Mouse (Mus musculus): ENCODE data around the gene B4galt4. TPM values are rescaled to one million over a fixed set of nuclear protein-coding genes. Genes with fewer than 3 reads are reported as not detected.

Gene B4galt4
- polyA plus RNA-seq, 1 experiment from 2014 or later: 39.3 TPM

DNA sequence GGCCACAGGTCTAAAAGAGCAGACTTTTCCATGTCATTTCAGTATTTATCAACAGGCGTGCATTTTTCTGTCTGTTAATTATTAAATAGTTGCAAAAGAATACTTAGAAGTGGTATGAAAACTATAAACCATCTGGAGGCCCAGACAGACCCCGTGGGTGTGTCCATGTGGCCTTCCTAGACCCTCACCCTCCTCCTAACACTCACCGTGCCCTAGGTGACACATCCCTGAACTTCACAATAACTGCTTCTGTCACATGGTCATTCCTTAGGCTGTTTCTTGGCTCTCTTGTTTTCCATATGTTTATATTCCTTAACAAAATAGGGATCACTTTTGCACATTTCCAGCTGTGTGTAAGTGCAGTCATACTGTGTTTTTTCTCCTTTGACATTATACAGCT is 24.6 kb downstream of the B4galt4 start:
- no peaks in the 10 kb centered on the region for H3K9me3 ChIP-seq (replicated peaks; ENCODE audit: control insufficient read depth, low read length)
- H3K27me3 ChIP-seq (ENCODE audit: control insufficient read depth, insufficient read depth, low read length): no peaks in the 10 kb centered on the region
- 68% methylated on average over 3 of the region's 3 CpGs for WGBS
- no peaks in the 10 kb centered on the region for H3K4me1 ChIP-seq (ENCODE audit: control insufficient read depth, insufficient read depth, low read length)
- no peak overlapping the region for H3K4me2 ChIP-seq (ENCODE audit: low read depth, low read length)
- H3K27ac ChIP-seq (replicated peaks; ENCODE audit: low read depth, low read length): no peak overlapping the region
- H3K4me3 ChIP-seq (ENCODE audit: low read depth, low read length): no peak overlapping the region
- ATAC-seq (replicated peaks; ENCODE audit: insufficient number of reproducible peaks, low FRiP score, low TSS enrichment, low read depth) (no peak), DNase-seq (ENCODE audit: low spot score) (no peak)
- no peak overlapping the region for H3K9ac ChIP-seq (replicated peaks; ENCODE audit: low read length)
- H3K36me3 ChIP-seq (replicated peaks; ENCODE audit: control insufficient read depth, insufficient read depth, low read depth, low read length): no peaks in the 10 kb centered on the region

DNA sequence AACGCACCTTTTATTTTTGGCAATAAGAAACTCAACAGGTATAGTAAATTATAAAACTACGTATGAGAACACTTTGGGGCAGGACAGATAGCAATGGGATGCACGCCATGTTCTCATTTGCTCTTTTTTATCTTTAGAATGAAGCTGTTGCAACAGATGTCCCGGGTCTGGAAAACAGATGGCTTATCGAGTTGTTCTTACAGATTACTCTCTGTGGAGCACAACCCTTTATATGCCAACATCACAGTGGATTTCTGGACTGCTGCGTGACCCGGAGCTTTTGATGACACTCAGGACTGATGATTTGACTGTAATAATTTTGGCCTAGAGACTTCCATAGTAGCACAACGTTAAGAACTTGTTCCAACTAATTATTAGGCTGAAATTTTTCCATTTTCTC is 25.7 kb downstream of the B4galt4 start:
- Histone ChIP-seq H3K27me3 (ENCODE audit: control insufficient read depth, insufficient read depth, low read length) (no peaks in the 10 kb centered on the region), H3K9me3 (replicated peaks; ENCODE audit: control insufficient read depth, low read length) (no peaks in the 10 kb centered on the region), H3K4me1 (ENCODE audit: control insufficient read depth, insufficient read depth, low read length) (no peaks in the 10 kb centered on the region), H3K36me3 (replicated peaks; ENCODE audit: control insufficient read depth, insufficient read depth, low read depth, low read length) (no peaks in the 10 kb centered on the region), H3K27ac (replicated peaks; ENCODE audit: low read depth, low read length) (no peak overlapping the region), H3K9ac (replicated peaks; ENCODE audit: low read length) (no peak overlapping the region), H3K4me3 (ENCODE audit: low read depth, low read length) (no peak overlapping the region), H3K4me2 (ENCODE audit: low read depth, low read length) (no peak overlapping the region)
- ATAC-seq (replicated peaks; ENCODE audit: insufficient number of reproducible peaks, low FRiP score, low TSS enrichment, low read depth): no peak
- WGBS: 84% methylated on average over 8 of the region's 8 CpGs
- DNase-seq (ENCODE audit: low spot score): no peak

DNA sequence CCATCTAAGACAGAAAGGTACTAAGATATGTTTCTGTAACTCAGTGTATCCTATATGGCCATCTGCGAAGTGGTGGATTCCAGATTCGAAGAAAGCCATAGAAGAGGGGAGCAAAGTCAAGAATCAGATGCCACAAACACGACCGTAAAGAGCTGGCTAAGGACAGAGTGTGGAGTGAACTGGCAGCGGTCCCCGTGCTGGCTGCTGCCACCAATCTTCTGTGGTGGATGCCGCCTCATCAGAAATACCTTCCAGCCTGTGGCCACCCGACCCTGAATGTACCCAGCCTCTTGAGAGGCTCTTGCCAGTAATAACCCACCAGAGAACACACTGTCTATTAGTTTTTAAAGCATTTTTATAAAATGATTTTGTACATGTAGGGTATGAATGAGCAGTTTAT is 26.3 kb downstream of the B4galt4 start:
- Histone ChIP-seq H3K4me2 (ENCODE audit: low read depth, low read length) (no peak overlapping the region), H3K27me3 (ENCODE audit: control insufficient read depth, insufficient read depth, low read length) (no peaks in the 10 kb centered on the region), H3K9me3 (replicated peaks; ENCODE audit: control insufficient read depth, low read length) (no peaks in the 10 kb centered on the region), H3K9ac (replicated peaks; ENCODE audit: low read length) (no peak overlapping the region), H3K27ac (replicated peaks; ENCODE audit: low read depth, low read length) (no peak overlapping the region), H3K4me3 (ENCODE audit: low read depth, low read length) (no peak overlapping the region), H3K4me1 (ENCODE audit: control insufficient read depth, insufficient read depth, low read length) (no peaks in the 10 kb centered on the region), H3K36me3 (replicated peaks; ENCODE audit: control insufficient read depth, insufficient read depth, low read depth, low read length) (no peaks in the 10 kb centered on the region)
- DNase-seq (ENCODE audit: low spot score): no peak
- WGBS: 91% methylated on average over 8 of the region's 8 CpGs
- no peak for ATAC-seq (replicated peaks; ENCODE audit: insufficient number of reproducible peaks, low FRiP score, low TSS enrichment, low read depth)

DNA sequence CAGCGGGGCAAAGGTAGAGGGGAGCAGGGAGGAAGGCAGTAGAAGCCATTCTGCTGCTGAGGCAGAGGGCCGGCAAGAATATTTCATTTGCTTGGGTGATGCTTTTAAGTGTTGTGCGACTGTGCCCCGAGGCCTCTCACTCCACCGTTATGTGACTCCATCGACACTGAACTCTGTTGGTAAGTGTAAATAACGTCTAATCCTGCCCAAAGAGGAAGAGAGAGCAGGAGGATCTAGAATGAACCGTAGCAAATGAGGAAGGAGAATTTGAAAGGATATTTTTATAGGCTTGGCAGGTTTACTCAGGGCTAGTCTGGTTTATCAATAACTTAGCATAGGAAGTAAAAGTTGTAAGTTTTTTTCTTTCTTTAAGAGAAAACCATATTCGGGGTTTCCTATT is 27.5 kb downstream of the B4galt4 start:
- ATAC-seq (replicated peaks; ENCODE audit: insufficient number of reproducible peaks, low FRiP score, low TSS enrichment, low read depth): no peak

DNA sequence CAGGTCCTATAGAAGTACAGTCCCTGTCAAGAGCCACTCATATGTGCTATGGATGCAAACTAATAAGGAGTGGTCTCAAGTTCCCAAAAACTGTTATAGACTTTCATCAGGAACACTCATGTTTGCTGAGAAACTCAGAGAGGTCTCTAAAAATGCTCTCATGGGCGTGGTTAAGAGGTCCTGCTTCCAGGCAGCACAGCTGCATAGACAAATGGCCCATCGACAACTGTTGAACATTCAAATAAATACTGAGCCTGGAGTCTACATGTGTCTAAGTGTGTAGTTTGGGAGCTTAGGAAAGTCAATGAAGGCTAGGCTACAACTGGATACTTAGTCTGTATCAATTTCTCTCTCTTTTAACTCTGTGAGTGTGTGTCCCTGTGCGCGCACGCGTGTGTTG is 29.1 kb downstream of the B4galt4 start:
- no peak for ATAC-seq (replicated peaks; ENCODE audit: insufficient number of reproducible peaks, low FRiP score, low TSS enrichment, low read depth)
- Histone ChIP-seq H3K4me1 (ENCODE audit: control insufficient read depth, insufficient read depth, low read length) (no peaks in the 10 kb centered on the region), H3K9me3 (replicated peaks; ENCODE audit: control insufficient read depth, low read length) (no peaks in the 10 kb centered on the region), H3K4me2 (ENCODE audit: low read depth, low read length) (no peak overlapping the region), H3K27me3 (ENCODE audit: control insufficient read depth, insufficient read depth, low read length) (no peaks in the 10 kb centered on the region), H3K36me3 (replicated peaks; ENCODE audit: control insufficient read depth, insufficient read depth, low read depth, low read length) (no peaks in the 10 kb centered on the region), H3K4me3 (ENCODE audit: low read depth, low read length) (no peak overlapping the region), H3K27ac (replicated peaks; ENCODE audit: low read depth, low read length) (no peak overlapping the region), H3K9ac (replicated peaks; ENCODE audit: low read length) (no peak overlapping the region)
- 94% methylated on average over 6 of the region's 6 CpGs for WGBS
- no peak for DNase-seq (ENCODE audit: low spot score)

More for the DNA sequence above, 27.5 kb downstream of the B4galt4 start:
- H3K9me3 ChIP-seq (replicated peaks; ENCODE audit: control insufficient read depth, low read length): no peaks in the 10 kb centered on the region
- 81% methylated on average over 9 of the region's 9 CpGs for WGBS
- H3K4me3 ChIP-seq (ENCODE audit: low read depth, low read length): no peak overlapping the region
- no peaks in the 10 kb centered on the region for H3K4me1 ChIP-seq (ENCODE audit: control insufficient read depth, insufficient read depth, low read length)
- H3K9ac ChIP-seq (replicated peaks; ENCODE audit: low read length): no peak overlapping the region
- H3K36me3 ChIP-seq (replicated peaks; ENCODE audit: control insufficient read depth, insufficient read depth, low read depth, low read length): no peaks in the 10 kb centered on the region
- no peaks in the 10 kb centered on the region for H3K27me3 ChIP-seq (ENCODE audit: control insufficient read depth, insufficient read depth, low read length)
- no peak for DNase-seq (ENCODE audit: low spot score)
- H3K27ac ChIP-seq (replicated peaks; ENCODE audit: low read depth, low read length): no peak overlapping the region
- H3K4me2 ChIP-seq (ENCODE audit: low read depth, low read length): no peak overlapping the region

DNA sequence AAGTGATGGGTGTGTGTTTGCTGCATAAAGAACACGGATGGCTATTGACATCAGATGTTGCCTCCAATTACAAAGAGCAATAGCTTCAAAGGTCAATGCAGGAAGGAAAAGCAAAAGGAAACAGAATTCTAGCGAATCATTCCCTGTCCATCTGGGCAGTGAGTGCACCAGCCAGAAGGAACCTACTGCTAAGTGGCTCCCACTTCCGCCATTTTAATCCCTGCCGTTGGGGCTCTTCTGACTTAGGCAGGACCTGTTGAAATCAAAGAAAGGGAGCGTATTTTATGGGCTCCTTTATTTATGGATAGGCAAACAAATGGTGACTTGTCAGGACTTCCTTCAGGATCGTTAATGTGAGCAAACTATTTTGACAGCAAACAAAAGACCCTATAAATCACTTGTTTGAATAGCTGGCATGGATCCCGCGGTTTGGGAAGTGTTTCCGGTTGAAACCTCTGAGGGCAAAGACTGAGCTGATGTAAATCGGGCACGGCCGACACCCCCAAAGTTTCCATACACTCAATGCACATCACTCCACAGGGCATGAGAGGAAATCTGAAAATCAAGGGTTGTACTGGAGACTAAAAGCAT is 30.9 kb downstream of the B4galt4 start:
- H3K27ac ChIP-seq (replicated peaks; ENCODE audit: low read depth, low read length): no peak overlapping the region
- H3K27me3 ChIP-seq (ENCODE audit: control insufficient read depth, insufficient read depth, low read length): no peaks in the 10 kb centered on the region
- H3K9me3 ChIP-seq (replicated peaks; ENCODE audit: control insufficient read depth, low read length): no peaks in the 10 kb centered on the region
- 75% methylated on average over 12 of the region's 12 CpGs for WGBS
- no peak overlapping the region for H3K4me2 ChIP-seq (ENCODE audit: low read depth, low read length)
- no peak overlapping the region for H3K4me3 ChIP-seq (ENCODE audit: low read depth, low read length)
- no peaks in the 10 kb centered on the region for H3K4me1 ChIP-seq (ENCODE audit: control insufficient read depth, insufficient read depth, low read length)
- DNase-seq (ENCODE audit: low spot score) (no peak), ATAC-seq (replicated peaks; ENCODE audit: insufficient number of reproducible peaks, low FRiP score, low TSS enrichment, low read depth) (no peak)
- H3K9ac ChIP-seq (replicated peaks; ENCODE audit: low read length): no peak overlapping the region
- no peaks in the 10 kb centered on the region for H3K36me3 ChIP-seq (replicated peaks; ENCODE audit: control insufficient read depth, insufficient read depth, low read depth, low read length)

DNA sequence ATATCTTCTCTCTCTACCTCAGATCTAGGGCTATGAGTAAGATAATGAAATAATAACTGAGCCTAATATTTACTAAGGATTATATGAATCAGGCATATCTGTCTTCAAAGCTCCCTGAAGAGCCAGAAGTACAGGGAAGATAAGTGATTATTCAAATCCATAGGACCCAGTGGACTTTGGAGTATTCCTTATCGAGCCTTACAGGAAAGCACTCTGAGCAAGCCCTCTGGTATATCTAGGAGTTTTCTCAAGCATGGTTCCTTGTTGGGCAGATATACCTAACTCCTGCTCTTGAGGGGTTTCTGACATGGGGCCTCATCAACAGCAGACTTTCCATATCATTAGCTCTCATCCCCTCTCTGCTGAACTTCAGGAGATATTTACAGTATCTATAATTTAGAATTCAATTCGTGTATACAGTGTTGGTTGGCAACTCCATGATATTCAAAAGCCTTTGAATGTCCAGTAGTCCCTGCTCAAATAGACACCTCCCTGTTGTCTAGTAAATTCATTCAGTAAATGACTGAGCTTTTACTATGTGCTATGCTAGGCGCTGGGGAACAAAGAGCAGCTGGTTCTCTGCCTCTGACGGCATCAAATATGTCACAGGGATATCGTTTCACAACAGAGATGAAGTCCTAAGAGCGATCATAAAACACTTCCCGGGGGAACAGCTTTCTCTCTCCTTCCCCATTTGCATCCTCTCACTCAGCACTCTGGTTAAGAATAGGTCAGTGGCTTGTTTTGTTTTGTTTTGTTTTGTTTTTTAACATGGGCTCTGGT is 33.1 kb downstream of the B4galt4 start:
- H3K36me3 ChIP-seq (replicated peaks; ENCODE audit: control insufficient read depth, insufficient read depth, low read depth, low read length): no peaks in the 10 kb centered on the region
- no peak overlapping the region for H3K27ac ChIP-seq (replicated peaks; ENCODE audit: low read depth, low read length)
- H3K9me3 ChIP-seq (replicated peaks; ENCODE audit: control insufficient read depth, low read length): no peaks in the 10 kb centered on the region
- ATAC-seq (replicated peaks; ENCODE audit: insufficient number of reproducible peaks, low FRiP score, low TSS enrichment, low read depth): no peak
- no peaks in the 10 kb centered on the region for H3K4me1 ChIP-seq (ENCODE audit: control insufficient read depth, insufficient read depth, low read length)
- DNase-seq (ENCODE audit: low spot score): no peak
- WGBS: 81% methylated on average over 7 of the region's 7 CpGs
- H3K9ac ChIP-seq (replicated peaks; ENCODE audit: low read length): no peak overlapping the region
- no peak overlapping the region for H3K4me3 ChIP-seq (ENCODE audit: low read depth, low read length)
- H3K27me3 ChIP-seq (ENCODE audit: control insufficient read depth, insufficient read depth, low read length): no peaks in the 10 kb centered on the region
- H3K4me2 ChIP-seq (ENCODE audit: low read depth, low read length): no peak overlapping the region

DNA sequence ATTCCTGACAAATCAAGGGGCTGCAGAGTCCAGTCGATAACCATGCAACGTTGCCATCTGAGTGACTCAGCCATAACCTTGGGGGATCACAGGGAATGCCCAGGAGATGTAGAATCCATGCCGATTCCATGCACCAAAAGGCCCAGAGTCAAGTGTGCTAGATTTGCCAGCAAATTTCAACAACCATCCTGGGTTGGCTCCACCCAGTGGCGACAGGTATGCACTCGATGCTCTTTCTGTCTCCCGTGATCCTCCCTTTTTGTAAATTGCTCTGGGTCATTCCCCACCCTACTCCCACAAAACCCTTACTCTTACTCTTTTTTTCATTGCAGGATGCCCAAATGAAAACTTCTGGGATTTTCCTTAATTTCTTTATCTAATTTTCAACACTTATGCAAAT is 34.3 kb downstream of the B4galt4 start:
- Histone ChIP-seq H3K27me3 (ENCODE audit: control insufficient read depth, insufficient read depth, low read length) (no peaks in the 10 kb centered on the region), H3K9me3 (replicated peaks; ENCODE audit: control insufficient read depth, low read length) (no peaks in the 10 kb centered on the region), H3K27ac (replicated peaks; ENCODE audit: low read depth, low read length) (no peak overlapping the region), H3K4me2 (ENCODE audit: low read depth, low read length) (no peak overlapping the region), H3K36me3 (replicated peaks; ENCODE audit: control insufficient read depth, insufficient read depth, low read depth, low read length) (no peaks in the 10 kb centered on the region), H3K4me3 (ENCODE audit: low read depth, low read length) (no peak overlapping the region), H3K4me1 (ENCODE audit: control insufficient read depth, insufficient read depth, low read length) (no peaks in the 10 kb centered on the region), H3K9ac (replicated peaks; ENCODE audit: low read length) (no peak overlapping the region)
- ATAC-seq (replicated peaks; ENCODE audit: insufficient number of reproducible peaks, low FRiP score, low TSS enrichment, low read depth) (no peak), DNase-seq (ENCODE audit: low spot score) (no peak)
- 52% methylated on average over 6 of the region's 6 CpGs for WGBS
